Mouse (Mus musculus): ENCODE data around the gene Trim72. TPM values are rescaled to one million over a fixed set of nuclear protein-coding genes. Genes with fewer than 3 reads are reported as not detected.

Trim72 gene
- total RNA-seq, 1 experiment: 1.2 TPM

DNA sequence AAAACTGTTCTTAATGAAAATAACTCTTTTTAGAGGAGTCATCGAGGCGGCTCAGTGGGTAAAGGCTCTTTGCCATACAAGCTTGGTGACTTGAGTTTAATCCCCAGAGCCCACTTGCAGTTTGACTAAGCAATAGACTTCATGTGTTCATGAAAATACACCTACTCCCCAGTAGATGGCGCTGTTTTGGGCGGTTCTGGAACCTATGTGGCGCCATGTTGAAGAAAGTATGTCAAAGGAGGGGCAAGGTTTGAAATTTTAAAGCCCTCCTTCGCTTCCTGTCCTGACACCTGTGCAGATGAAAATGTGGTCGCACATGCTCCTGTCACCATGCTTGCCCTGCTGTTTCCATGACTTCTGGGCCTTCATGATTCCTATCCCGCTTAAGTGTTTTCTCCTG is 19.2 kb downstream of the Trim72 start:
- H3K4me1 ChIP-seq (ENCODE audit: control insufficient read depth in 2 of 2, insufficient read depth in 2 of 2, low read length in 2 of 2, poor library complexity in 1 of 2): no peaks in the 10 kb centered on the region
- H3K27ac ChIP-seq (ENCODE audit: insufficient read depth, low read depth, low read length, poor library complexity, severe bottlenecking): no peak overlapping the region
- no peaks in the 10 kb centered on the region for H3K9me3 ChIP-seq (ENCODE audit: control insufficient read depth, insufficient read depth, low read depth, low read length)
- H3K9ac ChIP-seq (ENCODE audit: insufficient read depth, low read depth, low read length, poor library complexity, severe bottlenecking): no peak overlapping the region
- no peak overlapping the region for H3K4me3 ChIP-seq (ENCODE audit: insufficient read depth in 1 of 2, low read depth in 1 of 2, low read length in 2 of 2, poor library complexity in 1 of 2, severe bottlenecking in 1 of 2)
- no peak for TF ChIP-seq ZNF384 (IDR thresholded peaks at IDR 0.05; ENCODE audit: low read depth, low read length)
- 0 out of 2 replicates have a peak, but pooled peaks have one; percentile 29 for TF ChIP-seq ZC3H11A (IDR thresholded peaks at IDR 0.05; ENCODE audit: borderline replicate concordance, low read depth, low read length)
- DNase-seq (ENCODE audit: low read depth, low spot score): peak; percentile 40
- in situ Hi-C loops (cut with MboI; ENCODE audit: low sequenced_read_pairs in 2 of 2, unreplicated experiment in 2 of 2): loop anchor here in 1 of 2 experiments (25.0 kb wide), 1 partner anchor 189 kb away; the partner anchor contains the start of gene Cox6a2
- no peaks in the 10 kb centered on the region for H3K36me3 ChIP-seq (ENCODE audit: control insufficient read depth, insufficient read depth, low read length, poor library complexity, severe bottlenecking)

DNA sequence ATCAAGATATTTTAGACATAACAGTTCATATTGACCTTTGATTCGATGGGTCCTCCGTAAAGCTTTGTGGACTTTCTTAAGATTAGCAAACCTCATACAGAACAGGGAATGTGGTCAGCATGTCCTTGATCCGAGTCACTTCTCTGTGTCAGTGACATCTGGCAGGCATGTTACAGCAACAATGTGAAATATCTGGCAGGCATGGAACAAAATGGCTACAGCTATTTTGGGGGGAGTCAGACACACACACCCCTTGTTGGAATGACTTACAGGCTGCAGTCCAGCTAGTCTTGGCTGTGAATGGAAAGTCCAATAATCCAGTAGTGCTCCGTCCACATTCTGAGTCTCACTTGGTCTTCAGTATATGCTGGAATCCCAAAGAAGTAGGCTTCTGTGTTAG is 19.8 kb downstream of the Trim72 start:
- no peak overlapping the region for H3K9ac ChIP-seq (ENCODE audit: insufficient read depth, low read depth, low read length, poor library complexity, severe bottlenecking)
- TF ChIP-seq CHD2 (IDR thresholded peaks at IDR 0.05; ENCODE audit: low read depth, low read length) (no peak), ZC3H11A (IDR thresholded peaks at IDR 0.05; ENCODE audit: borderline replicate concordance, low read depth, low read length) (no peak), ZNF384 (IDR thresholded peaks at IDR 0.05; ENCODE audit: low read depth, low read length) (no peak), HCFC1 (IDR thresholded peaks at IDR 0.05; ENCODE audit: borderline replicate concordance, insufficient read depth, low read length) (no peak), MAFK (IDR thresholded peaks at IDR 0.05; ENCODE audit: insufficient read depth, low read depth, low read length) (no peak)
- no peak overlapping the region for H3K4me3 ChIP-seq (ENCODE audit: insufficient read depth in 1 of 2, low read depth in 1 of 2, low read length in 2 of 2, poor library complexity in 1 of 2, severe bottlenecking in 1 of 2)
- no peaks in the 10 kb centered on the region for H3K9me3 ChIP-seq (ENCODE audit: control insufficient read depth, insufficient read depth, low read depth, low read length)
- in situ Hi-C loops (cut with MboI; ENCODE audit: low sequenced_read_pairs in 2 of 2, unreplicated experiment in 2 of 2): loop anchor here in 1 of 2 experiments (25.0 kb wide), 1 partner anchor 189 kb away; the partner anchor contains the start of gene Cox6a2
- no peak overlapping the region for H3K27ac ChIP-seq (ENCODE audit: insufficient read depth, low read depth, low read length, poor library complexity, severe bottlenecking)
- H3K4me1 ChIP-seq (ENCODE audit: control insufficient read depth in 2 of 2, insufficient read depth in 2 of 2, low read length in 2 of 2, poor library complexity in 1 of 2): no peaks in the 10 kb centered on the region
- DNase-seq (ENCODE audit: low read depth, low spot score): no peak
- H3K36me3 ChIP-seq (ENCODE audit: control insufficient read depth, insufficient read depth, low read length, poor library complexity, severe bottlenecking): no peaks in the 10 kb centered on the region

DNA sequence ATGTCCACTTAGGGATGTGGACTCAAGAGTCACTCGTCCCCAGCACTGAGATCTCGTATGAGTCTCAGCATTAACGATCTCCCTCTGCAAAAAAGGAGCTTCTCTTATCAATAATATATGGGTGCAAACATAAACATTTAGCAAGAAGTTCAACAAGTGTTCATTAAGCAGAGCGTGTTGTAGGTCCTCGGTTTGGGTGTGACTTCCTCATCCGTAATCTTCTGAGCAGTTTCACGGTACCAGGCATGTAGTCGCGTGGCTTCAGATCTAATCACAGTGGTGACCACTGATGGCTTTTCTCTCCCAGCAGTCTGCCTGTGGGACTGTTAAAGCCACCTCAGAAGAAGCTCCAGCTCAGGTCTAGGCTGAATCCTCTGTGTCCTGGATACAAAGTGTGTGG is 20.6 kb downstream of the Trim72 start:
- in situ Hi-C loops (cut with MboI; ENCODE audit: low sequenced_read_pairs in 2 of 2, unreplicated experiment in 2 of 2): loop anchor here in 1 of 2 experiments (25.0 kb wide), 1 partner anchor 188 kb away; the partner anchor contains the start of gene Cox6a2
- Histone ChIP-seq H3K4me1 (ENCODE audit: control insufficient read depth in 2 of 2, insufficient read depth in 2 of 2, low read length in 2 of 2, poor library complexity in 1 of 2) (no peaks in the 10 kb centered on the region), H3K9me3 (ENCODE audit: control insufficient read depth, insufficient read depth, low read depth, low read length) (no peaks in the 10 kb centered on the region), H3K4me3 (ENCODE audit: insufficient read depth in 1 of 2, low read depth in 1 of 2, low read length in 2 of 2, poor library complexity in 1 of 2, severe bottlenecking in 1 of 2) (no peak overlapping the region), H3K36me3 (ENCODE audit: control insufficient read depth, insufficient read depth, low read length, poor library complexity, severe bottlenecking) (no peaks in the 10 kb centered on the region), H3K9ac (ENCODE audit: insufficient read depth, low read depth, low read length, poor library complexity, severe bottlenecking) (no peak overlapping the region), H3K27ac (ENCODE audit: insufficient read depth, low read depth, low read length, poor library complexity, severe bottlenecking) (no peak overlapping the region)
- DNase-seq (ENCODE audit: low read depth, low spot score): no peak
- TF ChIP-seq ZC3H11A (IDR thresholded peaks at IDR 0.05; ENCODE audit: borderline replicate concordance, low read depth, low read length) (no peak), HCFC1 (IDR thresholded peaks at IDR 0.05; ENCODE audit: borderline replicate concordance, insufficient read depth, low read length) (no peak), ZNF384 (IDR thresholded peaks at IDR 0.05; ENCODE audit: low read depth, low read length) (no peak), MAFK (IDR thresholded peaks at IDR 0.05; ENCODE audit: insufficient read depth, low read depth, low read length) (no peak), CHD2 (IDR thresholded peaks at IDR 0.05; ENCODE audit: low read depth, low read length) (no peak)

DNA sequence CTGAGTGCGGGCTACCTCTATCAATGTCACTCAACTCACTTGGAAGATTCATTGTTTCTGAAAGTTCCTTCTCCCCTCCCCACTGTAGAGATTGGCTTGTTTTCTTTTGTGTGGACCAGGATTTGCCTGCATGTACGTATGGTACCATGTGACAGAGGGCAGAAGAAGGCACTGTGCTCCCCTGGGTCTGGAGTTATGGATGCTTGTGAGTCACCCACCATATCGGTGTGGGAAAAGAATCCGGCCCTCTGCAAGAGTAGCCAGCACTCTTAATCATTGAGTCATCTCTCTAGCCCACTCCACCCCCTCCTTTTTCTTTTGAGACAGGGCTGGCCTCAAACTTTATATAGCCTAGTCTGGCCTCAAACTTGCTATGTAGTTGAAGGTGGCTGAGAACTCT is 21.2 kb downstream of the Trim72 start:
- Histone ChIP-seq H3K4me3 (ENCODE audit: insufficient read depth in 1 of 2, low read depth in 1 of 2, low read length in 2 of 2, poor library complexity in 1 of 2, severe bottlenecking in 1 of 2) (no peak overlapping the region), H3K27ac (ENCODE audit: insufficient read depth, low read depth, low read length, poor library complexity, severe bottlenecking) (no peak overlapping the region), H3K36me3 (ENCODE audit: control insufficient read depth, insufficient read depth, low read length, poor library complexity, severe bottlenecking) (no peaks in the 10 kb centered on the region), H3K4me1 (ENCODE audit: control insufficient read depth in 2 of 2, insufficient read depth in 2 of 2, low read length in 2 of 2, poor library complexity in 1 of 2) (no peaks in the 10 kb centered on the region), H3K9me3 (ENCODE audit: control insufficient read depth, insufficient read depth, low read depth, low read length) (no peaks in the 10 kb centered on the region), H3K9ac (ENCODE audit: insufficient read depth, low read depth, low read length, poor library complexity, severe bottlenecking) (no peak overlapping the region)
- no peak for DNase-seq (ENCODE audit: low read depth, low spot score)
- TF ChIP-seq CHD2 (IDR thresholded peaks at IDR 0.05; ENCODE audit: low read depth, low read length) (no peak), ZNF384 (IDR thresholded peaks at IDR 0.05; ENCODE audit: low read depth, low read length) (no peak), MAFK (IDR thresholded peaks at IDR 0.05; ENCODE audit: insufficient read depth, low read depth, low read length) (no peak), ZC3H11A (IDR thresholded peaks at IDR 0.05; ENCODE audit: borderline replicate concordance, low read depth, low read length) (no peak), HCFC1 (IDR thresholded peaks at IDR 0.05; ENCODE audit: borderline replicate concordance, insufficient read depth, low read length) (no peak)
- in situ Hi-C loops (cut with MboI; ENCODE audit: low sequenced_read_pairs in 2 of 2, unreplicated experiment in 2 of 2): loop anchor here in 1 of 2 experiments (25.0 kb wide), 1 partner anchor 187 kb away; the partner anchor contains the start of gene Cox6a2

DNA sequence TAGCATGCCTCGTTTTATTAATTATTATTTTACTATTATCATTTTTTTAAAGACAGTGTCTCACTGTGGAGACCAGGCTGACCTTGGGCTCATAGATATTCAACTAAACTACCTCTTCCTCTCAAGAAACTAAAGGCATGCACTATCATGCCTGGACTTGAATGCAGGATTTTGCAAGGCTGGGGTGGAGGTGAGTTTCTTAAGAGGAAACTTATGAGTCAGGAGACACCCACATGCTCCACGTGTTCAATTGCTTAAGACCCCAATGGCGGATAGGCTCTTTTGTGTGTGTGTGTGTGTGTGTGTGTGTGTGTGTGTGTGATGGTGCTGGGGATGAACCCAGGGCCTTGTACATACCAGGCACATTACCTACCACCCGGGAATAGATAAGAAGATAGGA is 21.6 kb downstream of the Trim72 start:
- H3K4me1 ChIP-seq (ENCODE audit: control insufficient read depth in 2 of 2, insufficient read depth in 2 of 2, low read length in 2 of 2, poor library complexity in 1 of 2): no peaks in the 10 kb centered on the region
- no peak overlapping the region for H3K27ac ChIP-seq (ENCODE audit: insufficient read depth, low read depth, low read length, poor library complexity, severe bottlenecking)
- TF ChIP-seq ZNF384 (IDR thresholded peaks at IDR 0.05; ENCODE audit: low read depth, low read length) (no peak), HCFC1 (IDR thresholded peaks at IDR 0.05; ENCODE audit: borderline replicate concordance, insufficient read depth, low read length) (no peak), ZC3H11A (IDR thresholded peaks at IDR 0.05; ENCODE audit: borderline replicate concordance, low read depth, low read length) (no peak), MAFK (IDR thresholded peaks at IDR 0.05; ENCODE audit: insufficient read depth, low read depth, low read length) (no peak), CHD2 (IDR thresholded peaks at IDR 0.05; ENCODE audit: low read depth, low read length) (no peak)
- H3K4me3 ChIP-seq (ENCODE audit: insufficient read depth in 1 of 2, low read depth in 1 of 2, low read length in 2 of 2, poor library complexity in 1 of 2, severe bottlenecking in 1 of 2): no peak overlapping the region
- no peaks in the 10 kb centered on the region for H3K9me3 ChIP-seq (ENCODE audit: control insufficient read depth, insufficient read depth, low read depth, low read length)
- no peak for DNase-seq (ENCODE audit: low read depth, low spot score)
- in situ Hi-C loops (cut with MboI; ENCODE audit: low sequenced_read_pairs in 2 of 2, unreplicated experiment in 2 of 2): no loop called here
- H3K9ac ChIP-seq (ENCODE audit: insufficient read depth, low read depth, low read length, poor library complexity, severe bottlenecking): no peak overlapping the region
- H3K36me3 ChIP-seq (ENCODE audit: control insufficient read depth, insufficient read depth, low read length, poor library complexity, severe bottlenecking): no peaks in the 10 kb centered on the region
